Mouse (Mus musculus): ENCODE results near the gene Krt39.

- TF ChIP-seq POLR2A (IDR thresholded peaks at IDR 0.05; ENCODE audit: insufficient read depth, low read depth, low read length) (no peak), CTCF (IDR thresholded peaks at IDR 0.05) (no peak), EP300 (IDR thresholded peaks at IDR 0.05; ENCODE audit: insufficient read depth, low read depth, low read length) (no peak)
These were observed at the start of gene Krt39 for GRCm38 (mm10) chr11:99521288-99521860.

Data from heart, adult 2 months (tissue).